Mouse (Mus musculus): ENCODE data around the gene Id3. TPM values are rescaled to one million over a fixed set of nuclear protein-coding genes. Genes with fewer than 3 reads are reported as not detected.
"Not testable (repeated sequence)": the region's sequence is repeated elsewhere in the genome, so short reads cannot be mapped to it uniquely, and the experiment has no call there.

Gene Id3
- 10 to 100 TPM; 47.4 to 77.7 TPM for total RNA-seq (2021)
- long read RNA-seq, experiment 1, transcript Id3-201 (3 exons, 1,278 nt): major isoform, 51 of 54 reads
- long read RNA-seq, experiment 1, partial matches to known transcripts: 0 of 54 reads
- long read RNA-seq, experiment 1, other reads (novel, unspliced or antisense): 1 of 54 reads
- long read RNA-seq, experiment 2, transcript Id3-201 (3 exons, 1,278 nt): major isoform, 104 of 112 reads
- long read RNA-seq, experiment 2, partial matches to known transcripts: 1 of 112 reads
- long read RNA-seq, experiment 2, other reads (novel, unspliced or antisense): 7 of 112 reads

- DNase-seq (ENCODE audit: low spot score in 2 of 2): peak; percentile 93 to 96
Observed at GRCm38 (mm10) chr4:136143193-136143976, at the start of gene Id3. TSS of gene Id3 (plus strand) at chr4:136143497.

GRCm38 (mm10) chr4:136094519-136095219 is 48.6 kb upstream of the Id3 start:
- no peak for DNase-seq (ENCODE audit: low spot score in 2 of 2)

GRCm38 (mm10) chr4:136095490-136096105 is 47.7 kb upstream of the Id3 start:
- no peak for DNase-seq (ENCODE audit: low spot score in 2 of 2)

GRCm38 (mm10) chr4:136096446-136097113 is 46.7 kb upstream of the Id3 start:
- DNase-seq (ENCODE audit: low spot score in 2 of 2): no peak

GRCm38 (mm10) chr4:136098446-136098845 is 44.9 kb upstream of the Id3 start:
- no peak for DNase-seq (ENCODE audit: low spot score in 2 of 2)

GRCm38 (mm10) chr4:136100396-136101070 is 42.8 kb upstream of the Id3 start:
- DNase-seq (ENCODE audit: low spot score in 2 of 2): no peak

GRCm38 (mm10) chr4:136101753-136102152 is 41.5 kb upstream of the Id3 start:
- DNase-seq (ENCODE audit: low spot score in 2 of 2): not testable (repeated sequence)

- no peak for DNase-seq (ENCODE audit: low spot score in 2 of 2)
Observed at GRCm38 (mm10) chr4:136104590-136105337, 38.5 kb upstream of the Id3 start.

- no peak for DNase-seq (ENCODE audit: low spot score in 2 of 2)
Observed at GRCm38 (mm10) chr4:136106880-136107301, 36.4 kb upstream of the Id3 start.

- no peak for DNase-seq (ENCODE audit: low spot score in 2 of 2)
Observed at GRCm38 (mm10) chr4:136109153-136109552, 34.1 kb upstream of the Id3 start.

- no peak for DNase-seq (ENCODE audit: low spot score in 2 of 2)
Observed at GRCm38 (mm10) chr4:136109941-136110900, 33.1 kb upstream of the Id3 start.

GRCm38 (mm10) chr4:136112344-136112743 is 31.0 kb upstream of the Id3 start:
- no peak for DNase-seq (ENCODE audit: low spot score in 2 of 2)

GRCm38 (mm10) chr4:136114747-136115146 is 28.6 kb upstream of the Id3 start:
- no peak for DNase-seq (ENCODE audit: low spot score in 2 of 2)

GRCm38 (mm10) chr4:136117022-136117421 is 26.3 kb upstream of the Id3 start:
- peak; percentile 59 to 60 for DNase-seq (ENCODE audit: low spot score in 2 of 2)

GRCm38 (mm10) chr4:136120041-136120440 is 23.3 kb upstream of the Id3 start:
- no peak for DNase-seq (ENCODE audit: low spot score in 2 of 2)

- no peak for DNase-seq (ENCODE audit: low spot score in 2 of 2)
Observed at GRCm38 (mm10) chr4:136121158-136121557, 22.1 kb upstream of the Id3 start.

- no peak for DNase-seq (ENCODE audit: low spot score in 2 of 2)
Observed at GRCm38 (mm10) chr4:136121844-136122468, 21.3 kb upstream of the Id3 start.
